Comparison of ENCODE assay signal across 8 mouse cellular contexts in genomic region chr9:114418187-114418586, GRCm38 (mm10). TPM values are rescaled to one million over a fixed set of nuclear protein-coding genes. Genes with fewer than 3 reads are reported as not detected.
A peak's percentile ranks its signal among the peaks of the same experiment; 100 is the strongest.
DNase-seq lines count a peak whose midpoint lies in the region; ATAC-seq and TF ChIP-seq lines count a peak whose summit lies in the region.

No protein-coding gene starts in this region.

- H3K4me1 ChIP-seq in intestine, postnatal 0 days (replicated peaks; ENCODE audit: control insufficient read depth, insufficient read depth, low read length) = 0 out of 2 replicates have a peak, but pooled peaks cover 4% of the 10 kb centered on the region
- no peaks in the 10 kb centered on the region for H3K4me1 ChIP-seq in intestine, embryonic 15.5 days (replicated peaks)
- no peaks in the 10 kb centered on the region for H3K4me1 ChIP-seq in embryonic facial prominence, embryonic 14.5 days (ENCODE audit: control insufficient read depth, insufficient read depth, low read length)
- H3K4me1 ChIP-seq in heart, embryonic 10.5 days = no peaks in the 10 kb centered on the region

- H3K4me3 ChIP-seq in intestine, postnatal 0 days (ENCODE audit: low read depth, low read length) = no peak overlapping the region
- H3K4me3 ChIP-seq in intestine, embryonic 15.5 days (replicated peaks) = no peak overlapping the region
- H3K4me3 ChIP-seq in embryonic facial prominence, embryonic 14.5 days (ENCODE audit: low read depth, low read length) = no peak overlapping the region
- H3K4me3 ChIP-seq in heart, embryonic 10.5 days = no peak overlapping the region

- ATAC-seq in intestine, postnatal 0 days = no peak
- ATAC-seq in intestine, embryonic 15.5 days = no peak
- ATAC-seq in embryonic facial prominence, embryonic 14.5 days (ENCODE audit: low read depth) = no peak

- no peak overlapping the region for H3K4me2 ChIP-seq in intestine, postnatal 0 days (replicated peaks; ENCODE audit: low read depth)
- H3K4me2 ChIP-seq in intestine, embryonic 15.5 days (replicated peaks) = no peak overlapping the region
- H3K4me2 ChIP-seq in embryonic facial prominence, embryonic 14.5 days (ENCODE audit: low read depth, low read length) = no peak overlapping the region

- H3K36me3 ChIP-seq in intestine, postnatal 0 days (ENCODE audit: control insufficient read depth, insufficient read depth) = peaks cover 42% of the 10 kb centered on the region
- peaks cover 3% of the 10 kb centered on the region; the same call in 1 of the 2 replicates for H3K36me3 ChIP-seq in intestine, embryonic 15.5 days
- 0 out of 2 replicates have a peak, but pooled peaks cover 10% of the 10 kb centered on the region for H3K36me3 ChIP-seq in embryonic facial prominence, embryonic 14.5 days (ENCODE audit: control insufficient read depth, insufficient read depth, low read length)
- H3K36me3 ChIP-seq in heart, embryonic 10.5 days = peaks cover 16% of the 10 kb centered on the region; the same call in 1 of the 2 replicates

- no peaks in the 10 kb centered on the region for H3K27me3 ChIP-seq in intestine, postnatal 0 days (replicated peaks; ENCODE audit: control insufficient read depth, insufficient read depth, low read length)
- H3K27me3 ChIP-seq in intestine, embryonic 15.5 days (replicated peaks) = no peaks in the 10 kb centered on the region
- no peaks in the 10 kb centered on the region for H3K27me3 ChIP-seq in embryonic facial prominence, embryonic 14.5 days (replicated peaks; ENCODE audit: control insufficient read depth, insufficient read depth, low read length)
- H3K27me3 ChIP-seq in heart, embryonic 10.5 days (ENCODE audit: insufficient read depth, poor library complexity, severe bottlenecking) = no peaks in the 10 kb centered on the region

- no peak overlapping the region for H3K9ac ChIP-seq in intestine, postnatal 0 days (ENCODE audit: low read depth, low read length)
- H3K9ac ChIP-seq in intestine, embryonic 15.5 days = no peak overlapping the region
- H3K9ac ChIP-seq in embryonic facial prominence, embryonic 14.5 days (ENCODE audit: low read depth, low read length) = no peak overlapping the region

- H3K27ac ChIP-seq in intestine, postnatal 0 days (ENCODE audit: low read depth, low read length) = no peak overlapping the region
- no peak overlapping the region for H3K27ac ChIP-seq in intestine, embryonic 15.5 days
- no peak overlapping the region for H3K27ac ChIP-seq in embryonic facial prominence, embryonic 14.5 days (replicated peaks; ENCODE audit: low read depth, low read length)
- no peak overlapping the region for H3K27ac ChIP-seq in heart, embryonic 10.5 days

- TF ChIP-seq CTCF in intestine, postnatal 0 days (IDR thresholded peaks at IDR 0.05; ENCODE audit: low read depth) = peak; percentile 85

- 97% methylated on average over 7 of the region's 7 CpGs for WGBS in intestine, postnatal 0 days
- 86% methylated on average over 7 of the region's 7 CpGs for WGBS in intestine, embryonic 15.5 days
- WGBS in embryonic facial prominence, embryonic 14.5 days = 88% methylated on average over 7 of the region's 7 CpGs
- WGBS in heart, embryonic 10.5 days = 65% methylated on average over 7 of the region's 7 CpGs

- DNase-seq in CD4-positive, CD25-positive, alpha-beta regulatory T cell, adult 2 months (ENCODE audit: low read depth, low spot score) = peak; percentile 91
- DNase-seq in R1 (ENCODE audit: low read depth, low spot score) = peak; percentile 81
- DNase-seq in embryonic facial prominence, embryonic 14.5 days (ENCODE audit: low spot score) = peak; percentile 46
- DNase-seq in lung, postnatal 10 days = peak; percentile 54
- peak; percentile 88 for DNase-seq in thymus, postnatal 14 days
- DNase-seq in heart, embryonic 10.5 days (ENCODE audit: low spot score) = no peak

- no peaks in the 10 kb centered on the region for H3K9me3 ChIP-seq in intestine, postnatal 0 days (ENCODE audit: control insufficient read depth)
- no peaks in the 10 kb centered on the region for H3K9me3 ChIP-seq in intestine, embryonic 15.5 days
- no peaks in the 10 kb centered on the region for H3K9me3 ChIP-seq in embryonic facial prominence, embryonic 14.5 days (ENCODE audit: control insufficient read depth, low read length)
- no peaks in the 10 kb centered on the region for H3K9me3 ChIP-seq in heart, embryonic 10.5 days

RNA-seq across cellular contexts. Expression of gene Tmppe, which starts 17.3 kb away (rescaled TPM):
- polyA plus RNA-seq in intestine, postnatal 0 days (2015; fragmentation: Nextera tagmentation; extraction: Ambion mirVana) = 25.7 and 30.0 TPM in 2 replicates
- 18.3 and 22.1 TPM in 2 replicates for polyA plus RNA-seq in intestine, embryonic 15.5 days (2015; fragmentation: Nextera tagmentation; extraction: Ambion mirVana)
- 2.1 and 3.2 TPM in 2 replicates for polyA plus RNA-seq in embryonic facial prominence, embryonic 14.5 days (2014; fragmentation: Nextera tagmentation; extraction: Ambion mirVana)
- 11.5 and 14.6 TPM in 2 replicates for polyA plus RNA-seq in heart, embryonic 10.5 days (2016; fragmentation: Nextera tagmentation; extraction: Ambion mirVana)

RNA-seq across cellular contexts. Expression of gene Glb1, which starts 17.3 kb away (rescaled TPM):
- polyA plus RNA-seq in intestine, postnatal 0 days (2015; fragmentation: Nextera tagmentation; extraction: Ambion mirVana) = 491 and 524 TPM in 2 replicates
- polyA plus RNA-seq in intestine, embryonic 15.5 days (2015; fragmentation: Nextera tagmentation; extraction: Ambion mirVana) = 157 and 179 TPM in 2 replicates
- 42.5 and 44.6 TPM in 2 replicates for polyA plus RNA-seq in embryonic facial prominence, embryonic 14.5 days (2014; fragmentation: Nextera tagmentation; extraction: Ambion mirVana)
- polyA plus RNA-seq in heart, embryonic 10.5 days (2016; fragmentation: Nextera tagmentation; extraction: Ambion mirVana) = 33.5 and 45.1 TPM in 2 replicates

RNA-seq across cellular contexts. Expression of gene Crtap, which starts 27.7 kb away (rescaled TPM):
- polyA plus RNA-seq in intestine, postnatal 0 days (2015; fragmentation: Nextera tagmentation; extraction: Ambion mirVana) = 57.3 and 58.3 TPM in 2 replicates
- polyA plus RNA-seq in intestine, embryonic 15.5 days (2015; fragmentation: Nextera tagmentation; extraction: Ambion mirVana) = 107 and 110 TPM in 2 replicates
- polyA plus RNA-seq in embryonic facial prominence, embryonic 14.5 days (2014; fragmentation: Nextera tagmentation; extraction: Ambion mirVana) = 244 and 245 TPM in 2 replicates
- polyA plus RNA-seq in heart, embryonic 10.5 days (2016; fragmentation: Nextera tagmentation; extraction: Ambion mirVana) = 92.4 and 124 TPM in 2 replicates
